Mouse (Mus musculus): ENCODE measurements around the gene Cdkl1.
A peak's percentile ranks its signal among the peaks of the same experiment; 100 is the strongest.

Gene Cdkl1

GRCm38 (mm10) chr12:69783247-69784025, 7.6 kb downstream of the Cdkl1 start:
- DNase-seq = no peak

- no peak for DNase-seq
These were observed 9.0 kb downstream of the Cdkl1 start for GRCm38 (mm10) chr12:69781935-69782650.

- DNase-seq = no peak
These were observed 9.6 kb downstream of the Cdkl1 start for GRCm38 (mm10) chr12:69781480-69781879.

GRCm38 (mm10) chr12:69777957-69778356, 13.1 kb downstream of the Cdkl1 start:
- no peak for DNase-seq

GRCm38 (mm10) chr12:69777341-69777730, 13.7 kb downstream of the Cdkl1 start:
- no peak for DNase-seq

- DNase-seq = peak; percentile 30
These were observed 14.3 kb downstream of the Cdkl1 start for GRCm38 (mm10) chr12:69776607-69777340.

GRCm38 (mm10) chr12:69768841-69769240, 22.2 kb downstream of the Cdkl1 start:
- DNase-seq = no peak

GRCm38 (mm10) chr12:69767476-69768258, 23.4 kb downstream of the Cdkl1 start:
- no peak for DNase-seq

GRCm38 (mm10) chr12:69766185-69766904, 24.7 kb downstream of the Cdkl1 start:
- no peak for DNase-seq

- no peak for DNase-seq
These were observed 25.5 kb downstream of the Cdkl1 start for GRCm38 (mm10) chr12:69765543-69765942.

- no peak for DNase-seq
These were observed 29.5 kb downstream of the Cdkl1 start for GRCm38 (mm10) chr12:69761603-69762002.

GRCm38 (mm10) chr12:69760743-69761406, 30.2 kb downstream of the Cdkl1 start:
- DNase-seq = no peak

GRCm38 (mm10) chr12:69760014-69760413, 31.1 kb downstream of the Cdkl1 start:
- DNase-seq = no peak

GRCm38 (mm10) chr12:69759267-69759885, 31.7 kb downstream of the Cdkl1 start:
- DNase-seq = no peak

GRCm38 (mm10) chr12:69758221-69759185, 32.6 kb downstream of the Cdkl1 start:
- peak; percentile 48 for DNase-seq

- DNase-seq = peak; percentile 87
These were observed 33.5 kb downstream of the Cdkl1 start for GRCm38 (mm10) chr12:69757418-69758141.

GRCm38 (mm10) chr12:69756015-69756414, 35.1 kb downstream of the Cdkl1 start:
- DNase-seq = no peak

GRCm38 (mm10) chr12:69753936-69754335, 37.1 kb downstream of the Cdkl1 start:
- DNase-seq = no peak

GRCm38 (mm10) chr12:69751864-69752341, 39.2 kb downstream of the Cdkl1 start:
- peak; percentile 22 for DNase-seq
